Mouse (Mus musculus) olfactory bulb, adult 2 months (tissue): ENCODE measurements around the gene Itgb7. TPM values are rescaled to one million over a fixed set of nuclear protein-coding genes. Genes with fewer than 3 reads are reported as not detected.
A peak's percentile ranks its signal among the peaks of the same experiment; 100 is the strongest.

Source experiments
- H3K27ac ChIP-seq: fragments of 200-500 bp; 2 replicates; pipeline ENCODE4 v1.5.1; 2012; ENCODE audit warnings: low read depth, low read length; ENCODE audit not compliant: insufficient read depth
- H3K4me1 ChIP-seq: fragments of 200-500 bp; 2 replicates; pipeline ENCODE4 v1.6.1; 2012; ENCODE audit warnings: low read length; ENCODE audit not compliant: control insufficient read depth, insufficient read depth
- H3K4me3 ChIP-seq: fragments of 200-500 bp; 2 replicates; pipeline ENCODE4 v1.5.1; 2012; ENCODE audit warnings: mild to moderate bottlenecking, low read depth, low read length, moderate library complexity; ENCODE audit not compliant: insufficient read depth
- CTCF ChIP-seq: fragments of 200-500 bp; IDR thresholded peaks from 2 replicates; pipeline ENCODE4 v1.5.1; 2012; ENCODE audit warnings: low read depth, mild to moderate bottlenecking, low read length, moderate library complexity; ENCODE audit not compliant: insufficient read depth
- POLR2A ChIP-seq: fragments of 200-500 bp; IDR thresholded peaks from 2 replicates; pipeline ENCODE4 v1.6.1; 2012; ENCODE audit warnings: mild to moderate bottlenecking, low read depth, low read length, moderate library complexity; ENCODE audit not compliant: insufficient read depth
- WGBS: fragments of 180-500 bp; shearing (Covaris S2); methylation state at CpG from one replicate; pipeline ENCODE4 v1.1.7; 2018; 5-methylcytosine and 5-hydroxymethylcytosine counted together
- polyA plus RNA-seq: library from polyadenylated mRNA; stranded (reverse); fragments of >200 nt; gene quantifications from 2 replicates; pipeline ENCODE4 v1.2.4, GENCODE M21; 2012; ENCODE audit warnings: low replicate concordance; ENCODE audit not compliant: missing spikeins, insufficient read depth, insufficient read length

Gene Itgb7
- polyA plus RNA-seq, 1 experiment, result not detected

DNA sequence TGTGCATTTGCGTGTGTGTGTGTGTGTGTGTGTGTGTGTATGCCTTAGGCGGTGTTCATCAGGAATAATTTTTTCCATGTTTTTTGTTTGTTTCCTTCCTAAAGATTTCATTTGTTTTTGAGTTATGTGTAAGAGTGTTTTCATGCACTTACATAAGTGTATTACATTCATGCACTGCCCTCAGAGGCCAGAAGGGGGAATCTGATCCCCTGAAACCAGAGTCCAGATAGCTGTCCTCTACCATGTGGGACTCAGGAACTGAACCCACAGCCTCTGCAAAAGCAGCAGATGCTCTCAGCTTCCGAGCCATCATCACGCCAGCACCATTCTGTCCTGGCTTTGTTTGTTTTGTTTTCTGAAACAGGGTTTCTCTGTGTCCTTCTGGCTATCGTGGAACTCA, 33.8 kb upstream of the Itgb7 start:
- H3K4me1 ChIP-seq, result no peaks in the 10 kb centered on the region
- no peak overlapping the region for H3K4me3 ChIP-seq
- WGBS, result 90% methylated on average over 5 of the region's 5 CpGs
- no peak overlapping the region for H3K27ac ChIP-seq
- TF ChIP-seq POLR2A, result no peak
- TF ChIP-seq CTCF, result no peak

DNA sequence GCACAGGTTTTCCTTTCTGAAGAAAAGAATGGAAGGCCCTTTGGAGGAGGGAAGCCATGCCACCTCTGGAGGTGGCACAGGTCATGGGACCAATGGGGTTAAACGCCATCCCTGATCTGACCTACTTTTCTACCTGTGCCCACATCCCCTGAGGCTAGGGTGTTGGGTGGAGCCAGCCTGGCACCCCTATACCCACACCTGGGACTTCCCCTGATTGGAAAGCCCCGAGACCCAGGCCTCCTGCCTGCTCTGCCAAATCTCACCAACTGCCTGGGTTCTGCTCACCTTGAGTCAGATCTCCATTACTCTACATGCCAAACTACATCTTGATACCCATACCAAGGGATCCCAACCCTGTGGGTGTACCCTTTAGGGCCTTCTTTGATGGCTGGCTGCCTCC, 31.3 kb upstream of the Itgb7 start:
- WGBS, result 78% methylated on average over 2 of the region's 2 CpGs
- no peak for TF ChIP-seq POLR2A
- TF ChIP-seq CTCF, result no peak
- Histone ChIP-seq H3K4me1 (peaks cover 8% of the 10 kb centered on the region; the same call in 1 of the 2 replicates), H3K27ac (no peak overlapping the region), H3K4me3 (no peak overlapping the region)

GRCm38 (mm10) chr15:102262582-102262981, 30.8 kb upstream of the Itgb7 start:
- TF ChIP-seq CTCF (no peak), POLR2A (no peak)
- Histone ChIP-seq H3K4me3 (no peak overlapping the region), H3K4me1 (peaks cover 13% of the 10 kb centered on the region; the same call in 1 of the 2 replicates), H3K27ac (no peak overlapping the region)
- 58% methylated on average over 7 of the region's 7 CpGs for WGBS

- no peak overlapping the region for H3K27ac ChIP-seq
- H3K4me3 ChIP-seq, result no peak overlapping the region
- 45% methylated on average over 11 of the region's 11 CpGs for WGBS
- peaks cover 21% of the 10 kb centered on the region for H3K4me1 ChIP-seq
- no peak for TF ChIP-seq CTCF
- no peak for TF ChIP-seq POLR2A
Observed at GRCm38 (mm10) chr15:102258581-102259253, 27.0 kb upstream of the Itgb7 start.

GRCm38 (mm10) chr15:102258076-102258470, 26.3 kb upstream of the Itgb7 start:
- Histone ChIP-seq H3K4me1 (peaks cover 21% of the 10 kb centered on the region), H3K27ac (peak overlapping the region; percentile 33), H3K4me3 (no peak overlapping the region; the same call in 1 of the 2 replicates)
- 12% methylated on average over 12 of the region's 12 CpGs for WGBS
- no peak for TF ChIP-seq CTCF
- TF ChIP-seq POLR2A, result no peak

DNA sequence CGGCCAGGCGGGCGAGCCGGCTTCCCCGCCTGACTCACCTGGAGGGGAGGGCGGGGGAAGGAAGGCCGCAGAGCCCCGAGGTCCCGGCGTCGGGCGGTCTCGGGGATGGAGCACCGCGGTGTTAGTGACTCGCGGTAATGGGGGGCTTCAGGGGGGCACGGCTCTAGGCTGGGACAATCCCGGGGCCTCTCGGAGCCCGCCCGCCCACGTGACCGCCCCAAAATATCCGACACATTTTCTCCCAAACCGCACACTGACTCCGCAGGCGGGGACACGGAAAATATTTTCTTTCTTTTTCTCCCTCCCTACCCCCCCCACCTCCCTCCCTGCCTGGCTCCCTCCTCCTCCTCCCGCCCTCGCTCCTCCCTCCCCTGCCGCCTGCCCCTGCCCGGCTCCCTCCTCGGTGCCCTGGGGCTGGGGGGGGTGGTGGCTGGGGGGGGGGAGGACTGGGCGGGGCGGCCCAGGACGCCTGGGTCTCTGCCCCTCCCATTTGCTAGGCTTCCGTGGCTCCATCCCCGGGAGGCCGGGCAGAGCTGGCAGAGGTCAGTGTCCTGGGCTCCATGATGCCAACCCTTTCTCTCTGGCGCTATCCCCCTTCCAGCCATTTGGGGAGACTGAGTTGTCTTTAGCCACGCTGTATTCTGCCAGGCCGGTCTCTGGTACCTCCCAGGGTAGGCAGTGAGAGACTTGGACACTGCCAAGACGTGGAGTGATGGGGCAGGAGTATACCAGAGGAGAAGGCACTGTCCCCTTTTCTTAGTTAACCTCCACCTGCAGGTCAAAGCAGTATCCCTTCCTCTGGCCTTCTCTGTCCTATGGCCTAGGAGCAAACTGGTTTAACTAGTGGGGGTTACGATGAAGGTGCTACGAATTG, 25.7 kb upstream of the Itgb7 start, which contains the start of gene Rarg:
TSS of gene Rarg (minus strand) at position 316 of the 874 bp plus-strand sequence.
- 2% methylated on average over 45 of the region's 46 CpGs for WGBS
- Histone ChIP-seq H3K4me1 (peaks cover 21% of the 10 kb centered on the region), H3K27ac (peak within 1 kb of the TSS; percentile 33), H3K4me3 (peak within 1 kb of the TSS; percentile 70)
- TF ChIP-seq POLR2A (no peak), CTCF (no peak)

GRCm38 (mm10) chr15:102256431-102257201, 24.9 kb upstream of the Itgb7 start:
- no peak for TF ChIP-seq CTCF
- TF ChIP-seq POLR2A, result no peak
- 16% methylated on average over 22 of the region's 22 CpGs for WGBS
- Histone ChIP-seq H3K4me3 (peak overlapping the region; percentile 70), H3K4me1 (peaks cover 21% of the 10 kb centered on the region), H3K27ac (no peak overlapping the region)

- no peak for TF ChIP-seq POLR2A
- no peak for TF ChIP-seq CTCF
- 58% methylated on average over 13 of the region's 14 CpGs for WGBS
- Histone ChIP-seq H3K4me3 (no peak overlapping the region), H3K4me1 (peaks cover 21% of the 10 kb centered on the region), H3K27ac (no peak overlapping the region)
Observed at GRCm38 (mm10) chr15:102255547-102256255, 24.0 kb upstream of the Itgb7 start.
